Mouse (Mus musculus): ENCODE data around the gene Hmgb1.

GRCm38 (mm10) chr5:149114587-149114986, 69.7 kb downstream of the Hmgb1 start:
- TF ChIP-seq CTCF (IDR thresholded peaks at IDR 0.05; ENCODE audit: control insufficient read depth, insufficient read depth, insufficient replicate concordance, low read depth, low read length), result no peak
- TF ChIP-seq POLR2A (IDR thresholded peaks at IDR 0.05; ENCODE audit: control insufficient read depth, low read depth, low read length), result no peak
